Mouse (Mus musculus): Measurements from ENCODE around the gene Dhcr7.

The Dhcr7 gene

GRCm38 (mm10) chr7:143833581-143834190 is 10.7 kb downstream of the Dhcr7 start:
- DNase-seq: no peak

DNA sequence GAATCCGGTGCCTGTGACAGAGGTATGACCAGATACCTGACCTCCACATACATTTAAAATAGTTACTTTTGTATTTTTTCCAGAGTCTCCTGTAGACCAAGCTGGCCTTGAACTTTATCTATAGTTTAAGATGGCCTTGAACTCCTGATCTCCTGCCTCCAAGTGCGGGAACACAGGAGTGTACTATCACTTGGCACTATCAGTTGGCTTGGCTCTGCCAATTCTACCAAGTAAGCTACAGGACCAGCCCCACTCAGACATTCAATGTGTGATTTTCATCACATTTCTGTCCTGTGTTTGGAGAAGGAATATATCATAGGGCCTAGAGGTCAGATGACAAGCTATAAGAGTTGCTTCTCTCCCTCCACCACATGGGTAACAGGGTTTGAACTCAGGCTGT is 11.4 kb downstream of the Dhcr7 start:
- DNase-seq: no peak

DNA sequence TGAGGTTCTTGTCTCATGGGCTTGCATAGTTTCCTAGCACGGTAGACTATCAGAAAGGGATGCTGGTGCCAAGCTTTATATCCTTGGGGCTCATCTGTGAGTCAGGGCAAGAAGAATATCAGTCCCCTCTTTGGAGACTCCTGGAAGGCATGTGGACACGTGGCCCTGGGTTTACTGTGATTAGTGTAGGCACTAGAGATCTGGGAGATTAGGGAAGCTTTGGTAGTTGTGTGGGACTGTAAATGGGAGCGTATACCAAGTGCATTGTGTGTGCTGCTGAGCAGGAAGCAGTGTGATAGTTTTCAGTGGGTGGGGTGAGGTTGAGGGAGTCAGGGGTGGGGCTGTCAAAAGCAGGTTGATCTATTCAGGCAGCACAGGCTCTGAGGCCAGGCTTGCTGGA is 12.0 kb downstream of the Dhcr7 start:
- DNase-seq: no peak

GRCm38 (mm10) chr7:143837705-143838358 is 14.9 kb downstream of the Dhcr7 start:
- no peak for DNase-seq

GRCm38 (mm10) chr7:143840121-143840520 is 17.2 kb downstream of the Dhcr7 start:
- DNase-seq: no peak

DNA sequence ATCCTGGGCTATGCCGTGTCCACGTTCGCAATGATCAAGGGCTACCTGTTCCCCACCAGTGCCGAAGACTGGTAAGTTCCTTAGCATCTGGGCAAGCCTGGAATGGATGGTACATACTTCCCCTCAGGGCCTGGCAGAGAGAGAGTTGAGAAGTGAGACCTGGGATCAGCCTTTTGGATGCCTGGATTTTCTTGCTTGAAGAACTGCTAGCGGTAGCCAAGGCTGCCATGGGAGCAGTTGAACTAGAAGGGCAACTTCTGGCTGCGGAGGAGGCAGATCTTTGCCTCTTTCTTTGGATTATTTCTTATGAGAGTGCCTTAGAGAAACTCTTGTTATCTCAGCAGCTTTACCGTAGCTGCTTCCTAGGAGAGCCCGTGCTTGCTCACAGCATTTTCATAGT is 18.4 kb downstream of the Dhcr7 start:
- DNase-seq: no peak

GRCm38 (mm10) chr7:143848127-143848767 is 25.3 kb downstream of the Dhcr7 start:
- no peak for DNase-seq

GRCm38 (mm10) chr7:143848768-143849482 is 26.0 kb downstream of the Dhcr7 start:
- DNase-seq: no peak

- no peak for DNase-seq
Observed at GRCm38 (mm10) chr7:143866538-143866937, 43.6 kb downstream of the Dhcr7 start, which contains the start of gene Gm498. TSS of gene Gm498 (plus strand) at chr7:143866838.

- DNase-seq: no peak
Observed at GRCm38 (mm10) chr7:143868874-143869273, 45.9 kb downstream of the Dhcr7 start.

- no peak for DNase-seq
Observed at GRCm38 (mm10) chr7:143883717-143884116, 60.8 kb downstream of the Dhcr7 start.

DNA sequence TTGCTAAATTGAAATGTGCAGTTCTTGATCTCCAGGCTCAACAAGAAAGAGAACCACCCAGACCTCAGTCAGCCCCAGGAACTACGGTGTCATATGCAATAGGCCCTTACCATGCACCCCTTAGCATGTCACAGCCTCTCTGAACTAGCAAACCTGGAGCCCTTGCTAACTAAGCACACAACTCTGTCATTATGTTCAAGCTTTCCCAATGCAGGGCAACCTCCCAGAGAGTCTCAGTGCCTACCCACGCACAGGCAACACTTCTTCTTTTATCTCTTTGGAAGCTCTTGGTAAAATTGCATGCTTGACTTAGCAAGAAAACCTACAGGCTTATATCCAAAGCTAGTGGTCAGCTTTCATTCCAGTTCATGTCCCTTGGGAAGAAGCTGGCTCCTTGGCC is 68.2 kb downstream of the Dhcr7 start:
- no peak for DNase-seq

- no peak for DNase-seq
Observed at GRCm38 (mm10) chr7:143892361-143892760, 69.4 kb downstream of the Dhcr7 start.
